Comparison of ENCODE assay signal across 14 mouse cellular contexts in the genomic region with DNA sequence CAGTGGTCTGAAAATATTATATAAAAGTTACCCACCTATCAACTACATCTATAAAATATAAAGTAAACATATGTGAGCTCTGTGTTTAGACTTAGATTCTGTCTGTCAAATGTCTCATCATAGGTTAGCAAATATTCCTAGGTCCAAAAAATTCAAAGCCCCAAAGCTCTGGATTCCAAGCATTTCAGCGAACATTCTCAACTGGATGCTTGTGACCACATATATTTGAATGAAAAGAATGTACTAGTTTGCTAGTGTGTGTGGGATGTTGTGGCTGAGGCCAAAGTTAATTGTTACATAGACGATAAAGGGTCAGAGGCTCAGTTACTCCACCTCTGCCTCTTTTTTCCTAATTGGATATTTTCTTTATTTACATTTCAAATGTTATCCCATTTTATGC.
"Had no signal": no experiment of that assay in that cellular context is flagged by ENCODE, and none has a peak within 500 bp of the region (broad histone marks: within the 10 kb centered on the region; RNA-seq: fewer than 3 reads in every experiment).

No protein-coding gene starts in this region.

- H3K27me3 ChIP-seq: neural tube, embryonic 12.5 days; neural tube, embryonic 13.5 days; neural tube, embryonic 15.5 days; stomach, embryonic 15.5 days had no signal

- H3K4me3 ChIP-seq: neural tube, embryonic 12.5 days; neural tube, embryonic 13.5 days; neural tube, embryonic 15.5 days; stomach, embryonic 15.5 days had no signal

- DNase-seq: right cerebral cortex, adult 18-20 months; right cerebral cortex, postnatal 14 days; right cerebral cortex, postnatal 4 days; spleen, adult 18-20 months; thymus, adult 18-20 months; thymus, adult 2 months; thymus, postnatal 14 days; thymus, postnatal 25 days; thymus, postnatal 4 days had no signal

- H3K9me3 ChIP-seq: neural tube, embryonic 13.5 days; neural tube, embryonic 15.5 days; stomach, embryonic 15.5 days had no signal

- H3K27ac ChIP-seq: neural tube, embryonic 12.5 days; neural tube, embryonic 13.5 days; neural tube, embryonic 15.5 days; stomach, embryonic 15.5 days; stomach, postnatal 0 days had no signal

- H3K36me3 ChIP-seq: neural tube, embryonic 12.5 days; neural tube, embryonic 13.5 days; neural tube, embryonic 15.5 days; stomach, embryonic 15.5 days had no signal

- H3K9ac ChIP-seq: neural tube, embryonic 12.5 days; neural tube, embryonic 13.5 days; neural tube, embryonic 15.5 days; stomach, embryonic 15.5 days had no signal

- H3K4me2 ChIP-seq: neural tube, embryonic 12.5 days; neural tube, embryonic 13.5 days; neural tube, embryonic 15.5 days; stomach, embryonic 15.5 days had no signal

- H3K4me1 ChIP-seq: neural tube, embryonic 12.5 days; neural tube, embryonic 13.5 days; neural tube, embryonic 15.5 days; stomach, embryonic 15.5 days had no signal
